Comparison of ENCODE assay signal across 8 mouse cellular contexts in the genomic region with DNA sequence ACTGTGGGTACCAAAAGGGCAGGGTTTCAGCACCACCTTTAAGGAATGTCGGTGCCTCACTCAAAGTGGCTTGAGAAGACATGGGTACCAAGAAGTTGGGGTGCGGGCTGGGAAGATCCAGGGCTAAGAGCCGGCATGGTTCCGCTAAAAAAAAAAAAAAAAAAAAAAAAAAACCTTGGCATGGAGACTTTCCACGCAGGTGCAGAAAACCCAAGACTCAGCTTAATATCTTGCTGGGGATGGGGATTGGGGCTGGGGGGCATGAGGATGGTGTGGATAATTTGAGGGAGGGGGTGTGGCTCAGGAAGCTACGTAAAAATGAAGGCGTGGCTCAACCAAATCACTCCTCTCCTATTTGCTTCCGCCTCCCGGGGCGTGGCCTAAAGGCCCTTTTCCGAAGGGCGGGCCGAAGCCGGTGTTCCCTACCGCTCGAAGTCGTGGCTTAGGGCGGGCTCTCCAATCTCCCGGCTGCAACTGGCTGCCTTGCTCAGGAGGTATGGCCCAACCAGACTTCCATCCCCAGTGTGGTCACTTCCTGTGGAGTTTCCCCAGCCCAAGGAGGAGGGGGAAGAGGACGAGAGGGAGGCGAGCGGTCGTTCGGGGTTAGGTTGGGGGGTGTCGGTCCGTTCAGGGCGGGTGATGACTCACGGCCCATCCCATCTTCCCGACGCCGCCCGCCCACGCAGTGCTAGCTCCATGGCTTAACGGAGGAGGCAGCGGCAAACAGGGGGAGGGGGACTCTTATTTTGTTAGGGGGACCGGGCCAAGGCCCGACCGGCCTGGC. TPM values are rescaled to one million over a fixed set of nuclear protein-coding genes. Genes with fewer than 3 reads are reported as not detected.
DNase-seq lines count a peak whose midpoint lies in the region; ATAC-seq and TF ChIP-seq lines count a peak whose summit lies in the region.

Tfe3 (plus strand) TSS at position 424 of the 784 bp plus-strand sequence.

- TF ChIP-seq POLR2A in bone marrow, adult 2 months (IDR thresholded peaks at IDR 0.05; ENCODE audit: borderline replicate concordance, control insufficient read depth, low read depth, low read length): peak; percentile 39; the same call in 1 of the 2 replicates

- peak within 1 kb of the TSS; percentile 57 for H3K4me2 ChIP-seq in embryonic facial prominence, embryonic 15.5 days (replicated peaks)
- H3K4me2 ChIP-seq in kidney, embryonic 14.5 days (replicated peaks; ENCODE audit: low read depth, low read length): peak within 1 kb of the TSS; percentile 55
- peak within 1 kb of the TSS; percentile 55 for H3K4me2 ChIP-seq in limb, embryonic 15.5 days

- H3K9me3 ChIP-seq in embryonic facial prominence, embryonic 15.5 days (replicated peaks): no peaks in the 10 kb centered on the region
- no peaks in the 10 kb centered on the region for H3K9me3 ChIP-seq in kidney, embryonic 14.5 days (ENCODE audit: control insufficient read depth, low read length)
- no peaks in the 10 kb centered on the region for H3K9me3 ChIP-seq in limb, embryonic 15.5 days

- no peaks in the 10 kb centered on the region for H3K27me3 ChIP-seq in embryonic facial prominence, embryonic 15.5 days
- no peaks in the 10 kb centered on the region for H3K27me3 ChIP-seq in kidney, embryonic 14.5 days (ENCODE audit: control insufficient read depth, insufficient read depth, low read length)
- H3K27me3 ChIP-seq in limb, embryonic 15.5 days: no peaks in the 10 kb centered on the region

- H3K27ac ChIP-seq in bone marrow, adult 2 months (ENCODE audit: control insufficient read depth, insufficient read depth, low read depth, low read length, poor library complexity): peak within 1 kb of the TSS; percentile 89
- peak within 1 kb of the TSS; percentile 66 for H3K27ac ChIP-seq in embryonic facial prominence, embryonic 15.5 days (replicated peaks)
- peak within 1 kb of the TSS; percentile 47; the same call in 1 of the 2 replicates for H3K27ac ChIP-seq in kidney, embryonic 14.5 days (ENCODE audit: low read depth, low read length)
- H3K27ac ChIP-seq in limb, embryonic 15.5 days: peak within 1 kb of the TSS; percentile 77

- peak; percentile 96 for DNase-seq in 416B (ENCODE audit: low read depth)
- peak; percentile 94 to 96 for DNase-seq in heart, adult 9 months (ENCODE audit: low spot score in 2 of 2)
- peak; percentile 81 to 82 for DNase-seq in monocyte, adult 2 months (ENCODE audit: low read depth in 1 of 2, low spot score in 2 of 2)
- peak; percentile 88 to 93 for DNase-seq in spleen, postnatal 36 days (ENCODE audit: low spot score in 2 of 2)

- H3K36me3 ChIP-seq in embryonic facial prominence, embryonic 15.5 days: peaks cover 7% of the 10 kb centered on the region; the same call in 1 of the 2 replicates
- H3K36me3 ChIP-seq in kidney, embryonic 14.5 days (ENCODE audit: control insufficient read depth, insufficient read depth, low read length): peaks cover 3% of the 10 kb centered on the region; the same call in 1 of the 2 replicates
- peaks cover 10% of the 10 kb centered on the region; the same call in 1 of the 2 replicates for H3K36me3 ChIP-seq in limb, embryonic 15.5 days

- H3K4me3 ChIP-seq in bone marrow, adult 2 months (replicated peaks; ENCODE audit: control insufficient read depth, low read depth, low read length): peak within 1 kb of the TSS; percentile 97
- H3K4me3 ChIP-seq in embryonic facial prominence, embryonic 15.5 days (replicated peaks): peak within 1 kb of the TSS; percentile 63
- H3K4me3 ChIP-seq in kidney, embryonic 14.5 days (ENCODE audit: low read length): peak within 1 kb of the TSS; percentile 60
- peak within 1 kb of the TSS; percentile 62 for H3K4me3 ChIP-seq in limb, embryonic 15.5 days

- H3K4me1 ChIP-seq in bone marrow, adult 2 months (ENCODE audit: control insufficient read depth, insufficient read depth, low read length): no peaks in the 10 kb centered on the region
- peaks cover 7% of the 10 kb centered on the region; the same call in 1 of the 2 replicates for H3K4me1 ChIP-seq in embryonic facial prominence, embryonic 15.5 days
- no peaks in the 10 kb centered on the region for H3K4me1 ChIP-seq in kidney, embryonic 14.5 days (ENCODE audit: control insufficient read depth, insufficient read depth, low read length)
- peaks cover 20% of the 10 kb centered on the region for H3K4me1 ChIP-seq in limb, embryonic 15.5 days

- peak; percentile 97 for ATAC-seq in embryonic facial prominence, embryonic 15.5 days (ENCODE audit: insufficient number of reproducible peaks, low FRiP score, low TSS enrichment, low read depth)
- peak; percentile 97 for ATAC-seq in kidney, embryonic 14.5 days (ENCODE audit: low FRiP score, low TSS enrichment)
- ATAC-seq in limb, embryonic 15.5 days (ENCODE audit: insufficient number of reproducible peaks, low FRiP score, low TSS enrichment, low read depth): peak; percentile 96

- 22% methylated on average over 29 of the region's 38 CpGs for WGBS in bone marrow, adult 2 months
- WGBS in embryonic facial prominence, embryonic 15.5 days: 17% methylated on average over 38 of the region's 38 CpGs
- WGBS in kidney, embryonic 14.5 days: 27% methylated on average over 38 of the region's 38 CpGs
- WGBS in limb, embryonic 15.5 days: 22% methylated on average over 37 of the region's 38 CpGs

- TF ChIP-seq CTCF in bone marrow, adult 2 months (IDR thresholded peaks at IDR 0.05; ENCODE audit: control insufficient read depth, insufficient read depth, low read length): no peak

- H3K9ac ChIP-seq in embryonic facial prominence, embryonic 15.5 days: peak within 1 kb of the TSS; percentile 53
- H3K9ac ChIP-seq in kidney, embryonic 14.5 days (ENCODE audit: low read depth, low read length): peak within 1 kb of the TSS; percentile 68
- peak within 1 kb of the TSS; percentile 56 for H3K9ac ChIP-seq in limb, embryonic 15.5 days

RNA-seq across cellular contexts. Expression of gene Tfe3, which starts in this region (rescaled TPM):
- 15.5 and 22.3 TPM in 2 replicates for polyA plus RNA-seq in bone marrow, adult 2 months (2011; ENCODE audit: insufficient read depth, insufficient read length, low replicate concordance, missing spikeins)
- 32.8 and 35.9 TPM in 2 replicates for polyA plus RNA-seq in embryonic facial prominence, embryonic 15.5 days (2015; fragmentation: Nextera tagmentation; extraction: Ambion mirVana)
- 19.7 and 25.6 TPM in 2 replicates for polyA plus RNA-seq in kidney, embryonic 14.5 days (2014; fragmentation: Nextera tagmentation; extraction: Ambion mirVana)
- 30.5 and 31.9 TPM in 2 replicates for polyA plus RNA-seq in limb, embryonic 15.5 days (2015; fragmentation: Nextera tagmentation; extraction: Ambion mirVana)

Comparison
In these comparisons a context has a peak if more than half of its experiments do, and no peak if none do; other contexts are left out.
1. Peak in every context shown above with its lines: DNase-seq, ATAC-seq, H3K4me3 ChIP-seq and H3K27ac ChIP-seq.